Mouse (Mus musculus) kidney, adult 2 months (tissue): ENCODE measurements around the gene Tbx3. TPM values are rescaled to one million over a fixed set of nuclear protein-coding genes. Genes with fewer than 3 reads are reported as not detected.

ENCODE experiments used
- DNase-seq: peaks from one replicate; pipeline ENCODE4 v3.0.0; 2021
- H3K27ac ChIP-seq: fragments of 200-500 bp; 2 replicates; pipeline ENCODE4 v1.5.1; 2012; ENCODE audit warnings: low read depth, low read length, control low read depth, inconsistent platforms; ENCODE audit not compliant: insufficient read depth
- H3K27me3 ChIP-seq: fragments of 200-500 bp; replicated peaks from 2 replicates; pipeline ENCODE4 v1.6.1; 2012; ENCODE audit warnings: mild to moderate bottlenecking, moderate library complexity, low read length, inconsistent platforms; ENCODE audit not compliant: control insufficient read depth, insufficient read depth
- H3K36me3 ChIP-seq: fragments of 200-500 bp; 2 replicates; pipeline ENCODE4 v1.6.1; 2012; ENCODE audit warnings: mild to moderate bottlenecking, moderate library complexity, low read length, inconsistent platforms; ENCODE audit not compliant: control insufficient read depth, insufficient read depth
- H3K4me1 ChIP-seq: fragments of 200-500 bp; 2 replicates; pipeline ENCODE4 v1.6.1; 2011; ENCODE audit warnings: low read length; ENCODE audit not compliant: control insufficient read depth, insufficient read depth
- H3K4me3 ChIP-seq: fragments of 200-500 bp; 2 replicates; pipeline ENCODE4 v1.5.1; 2011; ENCODE audit warnings: mild to moderate bottlenecking, low read depth, low read length, control low read depth; ENCODE audit not compliant: insufficient read depth
- CTCF ChIP-seq: fragments of 200-500 bp; conservative IDR thresholded peaks from 2 replicates; pipeline ENCODE4 v1.5.1; 2011; ENCODE audit warnings: low read depth, mild to moderate bottlenecking, control low read depth, low read length, moderate library complexity, mixed read lengths; ENCODE audit not compliant: insufficient read depth, insufficient read length
- POLR2A ChIP-seq: fragments of 200-500 bp; IDR thresholded peaks from one replicate; pipeline ENCODE4 v1.6.1; 2011; ENCODE audit warnings: low read depth, low read length, control low read depth
- WGBS: fragments of 180-500 bp; shearing (Covaris S2); methylation state at CpG from one replicate; pipeline ENCODE4 v1.1.7; 2018; 5-methylcytosine and 5-hydroxymethylcytosine counted together
- polyA plus RNA-seq: library from polyadenylated mRNA; depleted of rRNA; stranded (reverse); fragments of >200 nt; gene quantifications from 2 replicates; pipeline ENCODE4 v1.2.3, GENCODE M21; 2012

The Tbx3 gene
- polyA plus RNA-seq, 1 experiment = 6.9 TPM

- no peak overlapping the region for H3K27ac ChIP-seq
- TF ChIP-seq CTCF (no peak), POLR2A (no peak)
- H3K4me1 ChIP-seq = no peaks in the 10 kb centered on the region
- H3K4me3 ChIP-seq = no peak overlapping the region
- no peaks in the 10 kb centered on the region for H3K36me3 ChIP-seq
- H3K27me3 ChIP-seq = no peaks in the 10 kb centered on the region
- 26% methylated on average over 12 of the region's 12 CpGs for WGBS
- peak; percentile 5 for DNase-seq
Observed at GRCm38 (mm10) chr5:119628746-119629327, 41.6 kb upstream of the Tbx3 start.

- no peak for TF ChIP-seq CTCF
- no peak for TF ChIP-seq POLR2A
- no peak overlapping the region for H3K4me3 ChIP-seq
- no peaks in the 10 kb centered on the region for H3K4me1 ChIP-seq
- 80% methylated on average over 4 of the region's 4 CpGs for WGBS
- H3K27me3 ChIP-seq = no peaks in the 10 kb centered on the region
- H3K36me3 ChIP-seq = no peaks in the 10 kb centered on the region
- no peak overlapping the region for H3K27ac ChIP-seq
- DNase-seq = no peak
Observed at GRCm38 (mm10) chr5:119633581-119633980, 36.9 kb upstream of the Tbx3 start.

GRCm38 (mm10) chr5:119634861-119635260 lies 35.6 kb upstream of the Tbx3 start:
- Histone ChIP-seq H3K4me1 (no peaks in the 10 kb centered on the region), H3K27me3 (no peaks in the 10 kb centered on the region), H3K27ac (no peak overlapping the region), H3K36me3 (no peaks in the 10 kb centered on the region), H3K4me3 (no peak overlapping the region)
- no peak for DNase-seq
- 70% methylated on average over 2 of the region's 2 CpGs for WGBS
- no peak for TF ChIP-seq POLR2A

- no peak for TF ChIP-seq POLR2A
- no peak for TF ChIP-seq CTCF
- H3K36me3 ChIP-seq = no peaks in the 10 kb centered on the region
- H3K27ac ChIP-seq = no peak overlapping the region
- H3K4me3 ChIP-seq = no peak overlapping the region
- no peaks in the 10 kb centered on the region for H3K4me1 ChIP-seq
- 38% methylated on average over 12 of the region's 12 CpGs for WGBS
- H3K27me3 ChIP-seq = no peaks in the 10 kb centered on the region
- no peak for DNase-seq
Observed at GRCm38 (mm10) chr5:119638300-119638699, 32.2 kb upstream of the Tbx3 start.

GRCm38 (mm10) chr5:119641094-119641493 lies 29.4 kb upstream of the Tbx3 start:
- Histone ChIP-seq H3K4me3 (no peak overlapping the region), H3K36me3 (no peaks in the 10 kb centered on the region), H3K4me1 (no peaks in the 10 kb centered on the region), H3K27me3 (no peaks in the 10 kb centered on the region), H3K27ac (no peak overlapping the region)
- WGBS = 72% methylated on average over 9 of the region's 9 CpGs
- no peak for DNase-seq
- TF ChIP-seq CTCF = no peak
- TF ChIP-seq POLR2A = no peak

GRCm38 (mm10) chr5:119641714-119642113 lies 28.8 kb upstream of the Tbx3 start:
- 37% methylated on average over 3 of the region's 3 CpGs for WGBS
- Histone ChIP-seq H3K36me3 (no peaks in the 10 kb centered on the region), H3K27ac (no peak overlapping the region), H3K4me1 (no peaks in the 10 kb centered on the region), H3K4me3 (no peak overlapping the region), H3K27me3 (no peaks in the 10 kb centered on the region)
- DNase-seq = no peak
- TF ChIP-seq POLR2A (no peak), CTCF (no peak)

- DNase-seq = no peak
- H3K27ac ChIP-seq = no peak overlapping the region
- no peaks in the 10 kb centered on the region for H3K36me3 ChIP-seq
- no peak for TF ChIP-seq CTCF
- no peak for TF ChIP-seq POLR2A
- no peaks in the 10 kb centered on the region for H3K4me1 ChIP-seq
- H3K27me3 ChIP-seq = no peaks in the 10 kb centered on the region; the same call in 1 of the 2 replicates
- 83% methylated on average over 2 of the region's 2 CpGs for WGBS
- H3K4me3 ChIP-seq = no peak overlapping the region
Observed at GRCm38 (mm10) chr5:119646965-119647364, 23.5 kb upstream of the Tbx3 start.
